Mouse (Mus musculus) heart, postnatal 0 days (tissue): ENCODE measurements at regions not wholly inside any gene's neighbourhood (a gene's known extent, or its start where the extent isn't known, plus 50 kb on each side); places are given as distances from the start of the nearest gene placed in this dataset.

ENCODE experiments used
- CTCF ChIP-seq: IDR thresholded peaks from 2 replicates; pipeline ENCODE4 v1.5.1; 2016; ENCODE audit warnings: antibody characterized with exemption, control low read depth, low read depth
- EP300 ChIP-seq: IDR thresholded peaks from 2 replicates; pipeline ENCODE4 v1.6.1; 2016; ENCODE audit warnings: antibody characterized with exemption, low read depth

- TF ChIP-seq CTCF: no peak
- TF ChIP-seq EP300: no peak
Observed at GRCm38 (mm10) chr16:92958146-92958545, 132.2 kb upstream of the Runx1 start.
